Mouse (Mus musculus): ENCODE results near the gene Pitpna. TPM values are rescaled to one million over a fixed set of nuclear protein-coding genes. Genes with fewer than 3 reads are reported as not detected.

The Pitpna gene
- total RNA-seq, 2 experiments from 2014 or later, result 178 to 430 TPM

DNA sequence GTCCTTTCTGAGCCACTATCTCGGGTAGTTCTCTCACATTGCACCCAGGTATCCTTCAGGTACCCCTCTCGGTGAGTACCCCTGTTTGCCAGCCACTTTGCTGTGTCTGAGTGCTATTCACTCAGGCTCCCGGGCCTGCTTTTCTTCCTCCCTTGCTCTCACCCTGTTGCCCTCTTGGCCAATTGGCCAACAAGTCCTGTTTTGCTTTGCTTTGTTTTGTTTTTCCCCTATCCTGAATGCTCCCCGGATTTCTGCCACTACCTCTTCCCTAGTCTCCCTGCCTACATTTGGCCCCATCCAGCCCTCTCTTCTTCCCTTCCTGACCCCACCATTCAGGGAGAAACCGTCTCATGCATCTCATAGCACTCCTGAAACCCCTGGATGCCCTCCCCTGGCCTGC lies 1.9 kb upstream of the Pitpna start:
- ATAC-seq (ENCODE audit: poor library complexity, severe bottlenecking), result no peak

GRCm38 (mm10) chr11:75586963-75587362 lies 934 bp upstream of the Pitpna start:
- ATAC-seq (ENCODE audit: poor library complexity, severe bottlenecking), result no peak

DNA sequence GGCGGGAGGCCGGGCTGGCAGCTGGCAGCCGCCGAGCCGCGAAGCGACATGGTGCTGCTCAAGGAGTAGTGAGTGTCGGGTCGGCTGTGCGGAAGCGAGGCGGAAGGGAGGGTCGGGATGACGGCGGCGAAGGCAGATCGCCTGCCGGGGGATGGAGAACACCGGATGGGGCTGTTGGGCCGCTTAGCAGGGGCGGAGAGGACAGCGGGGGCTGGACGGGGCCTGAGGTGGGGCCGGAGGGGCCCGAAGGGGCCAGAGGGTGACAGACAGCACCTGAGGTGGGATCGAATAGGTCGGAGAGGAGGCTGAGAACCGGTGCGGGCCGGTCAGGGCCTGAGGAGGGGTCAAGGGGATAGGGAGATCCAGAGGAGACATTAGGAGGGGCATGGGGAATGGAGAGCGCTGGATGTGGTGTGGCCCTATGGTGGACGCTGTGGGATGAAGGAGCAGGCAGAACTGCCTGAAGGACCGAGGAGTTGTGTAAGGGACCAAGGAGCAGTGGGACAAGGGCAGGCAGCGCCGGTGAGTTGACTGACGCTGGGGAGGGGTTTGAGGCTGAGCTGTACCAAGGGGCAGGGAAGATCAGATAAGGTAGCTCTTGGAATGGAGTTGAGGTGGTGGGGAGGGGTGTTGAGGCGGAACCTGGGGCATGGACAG lies 516 bp downstream of the Pitpna start:
- ATAC-seq (ENCODE audit: poor library complexity, severe bottlenecking), result peak; percentile 55

GRCm38 (mm10) chr11:75592612-75593011 lies 4.7 kb downstream of the Pitpna start:
- peak; percentile 47 for ATAC-seq (ENCODE audit: poor library complexity, severe bottlenecking)

- ATAC-seq (ENCODE audit: poor library complexity, severe bottlenecking), result peak; percentile 83
These were observed 6.5 kb downstream of the Pitpna start for GRCm38 (mm10) chr11:75594431-75594830.

- no peak for ATAC-seq (ENCODE audit: poor library complexity, severe bottlenecking)
These were observed 7.5 kb downstream of the Pitpna start for GRCm38 (mm10) chr11:75595404-75595803.

DNA sequence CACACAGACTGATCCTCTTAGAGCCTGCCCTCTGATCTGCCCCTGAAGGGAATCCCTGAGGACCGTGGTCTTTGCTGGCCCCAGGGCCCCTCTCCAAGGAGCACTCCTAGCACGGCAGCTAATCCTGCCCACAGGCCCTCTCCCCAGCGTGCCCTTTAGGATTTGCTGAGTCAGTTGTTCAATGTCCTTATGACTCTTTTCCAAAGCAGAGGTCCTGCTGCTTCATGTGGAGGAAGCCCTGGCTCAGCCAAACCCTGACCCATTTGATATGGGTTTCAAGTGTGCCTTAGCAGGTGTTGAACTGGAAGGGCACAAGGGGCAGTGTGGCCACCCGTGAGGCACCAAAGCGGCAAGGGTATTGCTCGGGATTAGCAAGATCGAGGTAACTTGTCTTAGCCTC lies 7.9 kb downstream of the Pitpna start:
- ATAC-seq (ENCODE audit: poor library complexity, severe bottlenecking), result no peak

DNA sequence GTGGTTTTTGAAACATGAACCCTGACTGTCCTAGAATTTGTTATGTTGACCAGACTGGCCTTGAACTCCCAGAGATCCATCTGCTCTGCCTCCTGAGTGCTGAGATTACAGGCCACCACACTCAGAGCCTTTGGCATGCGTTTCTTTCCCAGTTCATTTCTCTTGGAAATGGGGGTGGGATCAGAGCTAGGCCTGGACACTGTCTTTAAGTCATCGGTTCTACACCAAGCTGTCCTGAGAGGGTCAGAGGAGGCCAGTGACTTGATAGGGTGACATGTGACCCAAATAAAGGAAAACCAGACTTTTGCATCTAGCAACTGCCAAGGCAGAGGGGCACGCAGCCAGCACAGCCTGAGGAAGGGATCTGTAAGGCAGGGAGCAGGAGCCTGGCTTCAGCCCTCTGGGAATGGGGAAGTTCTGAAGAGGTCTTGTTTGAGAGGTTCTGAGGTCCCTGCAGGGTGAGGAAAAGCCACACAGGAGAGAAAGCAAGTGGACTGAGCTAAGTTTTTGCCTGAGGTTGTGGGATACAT lies 8.9 kb downstream of the Pitpna start:
- ATAC-seq (ENCODE audit: poor library complexity, severe bottlenecking), result no peak

- ATAC-seq (ENCODE audit: poor library complexity, severe bottlenecking), result no peak
These were observed 10.1 kb downstream of the Pitpna start for GRCm38 (mm10) chr11:75598004-75598403.

DNA sequence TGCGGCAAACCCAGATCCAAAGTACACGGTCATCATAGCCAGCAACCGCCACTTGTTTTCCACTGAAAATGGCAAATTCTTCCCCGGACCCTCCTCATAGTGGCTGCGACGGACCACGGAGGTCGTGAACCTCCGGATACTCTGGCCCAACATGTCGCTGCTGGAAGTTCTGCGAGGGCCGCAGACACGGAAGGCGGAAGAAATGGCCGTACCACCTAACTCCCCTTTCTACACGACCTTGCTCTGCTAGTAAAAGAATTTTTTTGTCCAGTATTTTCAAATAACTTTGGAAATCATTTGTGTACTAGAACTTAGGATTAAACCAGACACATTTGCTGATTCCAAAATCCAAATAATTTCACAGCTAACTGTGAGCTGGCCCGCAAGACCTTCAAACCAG lies 11.9 kb downstream of the Pitpna start:
- peak; percentile 97 for ATAC-seq (ENCODE audit: poor library complexity, severe bottlenecking)

DNA sequence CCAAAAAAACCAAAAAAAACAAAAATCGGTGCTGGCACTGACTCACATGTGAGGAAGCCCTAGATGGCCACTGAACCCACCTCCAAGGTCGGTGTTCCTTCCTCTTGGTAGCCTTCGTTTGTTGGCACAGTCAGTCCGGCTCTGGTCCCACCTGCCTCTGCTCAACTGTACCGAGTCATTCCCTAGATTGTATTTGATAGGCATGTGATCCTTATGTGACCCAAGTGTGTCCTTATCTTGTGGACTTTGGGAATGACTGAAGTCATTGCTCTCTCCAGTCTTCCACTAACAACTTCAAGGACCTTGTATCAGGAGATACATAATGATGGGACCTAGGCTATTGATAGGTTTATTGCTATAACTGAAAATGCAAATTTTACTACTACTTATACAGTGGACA lies 16.9 kb downstream of the Pitpna start:
- no peak for ATAC-seq (ENCODE audit: poor library complexity, severe bottlenecking)

GRCm38 (mm10) chr11:75605318-75605717 lies 17.4 kb downstream of the Pitpna start:
- no peak for ATAC-seq (ENCODE audit: poor library complexity, severe bottlenecking)

DNA sequence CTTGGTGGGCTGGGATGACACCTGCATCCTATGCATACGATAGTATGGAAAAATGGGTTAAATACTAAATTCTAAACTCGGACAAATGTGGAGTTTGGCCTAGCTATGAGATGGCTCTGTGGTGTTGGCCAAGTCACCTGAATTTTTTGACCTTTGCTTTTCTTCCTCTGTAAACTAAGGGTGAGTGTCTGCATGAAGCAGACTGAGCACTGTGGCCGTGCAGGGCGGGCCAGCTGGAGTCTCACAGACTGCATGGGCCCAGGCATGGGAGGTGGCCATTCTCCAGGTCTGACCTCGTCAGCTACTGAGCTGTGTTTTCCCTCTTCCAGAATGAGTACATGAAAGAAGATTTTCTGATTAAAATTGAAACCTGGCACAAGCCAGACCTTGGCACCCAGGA lies 20.9 kb downstream of the Pitpna start:
- no peak for ATAC-seq (ENCODE audit: poor library complexity, severe bottlenecking)

DNA sequence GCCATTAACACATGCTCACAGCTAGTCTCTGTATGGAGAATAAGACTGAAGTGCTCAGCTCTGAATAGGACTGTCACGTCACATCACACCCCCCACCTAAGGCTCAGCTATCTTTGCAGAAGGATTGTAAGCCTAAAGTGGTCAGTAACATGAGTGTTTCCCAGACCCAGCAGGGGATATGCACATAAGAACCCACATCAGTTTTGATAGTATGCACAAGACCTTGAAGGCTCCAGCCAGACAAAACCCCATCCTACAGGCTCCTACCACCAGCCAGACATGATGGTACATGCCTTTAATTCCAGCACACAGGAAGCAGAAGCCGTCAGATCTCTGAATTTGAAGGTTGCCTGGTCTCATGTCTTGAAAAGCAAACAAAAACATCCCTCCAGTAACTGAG lies 22.1 kb downstream of the Pitpna start:
- ATAC-seq (ENCODE audit: poor library complexity, severe bottlenecking), result no peak

- ATAC-seq (ENCODE audit: poor library complexity, severe bottlenecking), result no peak
These were observed 26.9 kb downstream of the Pitpna start for GRCm38 (mm10) chr11:75614769-75615168.

DNA sequence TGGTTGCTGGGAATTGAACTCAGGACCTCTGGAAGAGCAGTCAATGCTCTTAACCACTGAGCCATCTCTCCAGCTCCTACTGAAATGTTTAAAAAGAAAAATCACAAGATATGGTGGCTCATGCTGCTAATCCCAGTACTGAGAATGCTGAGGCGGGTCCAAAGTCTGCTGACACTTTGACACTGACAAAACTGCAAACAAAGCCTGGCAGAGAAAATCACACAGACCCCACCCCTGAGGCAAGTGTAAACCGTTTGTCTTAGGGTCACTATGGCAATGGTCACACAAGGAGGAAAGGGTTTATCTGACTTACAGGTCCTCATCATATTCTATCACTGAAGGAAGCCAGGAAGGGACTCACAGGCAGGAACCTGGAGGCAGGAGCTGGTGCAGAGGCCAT lies 27.7 kb downstream of the Pitpna start:
- ATAC-seq (ENCODE audit: poor library complexity, severe bottlenecking), result no peak

DNA sequence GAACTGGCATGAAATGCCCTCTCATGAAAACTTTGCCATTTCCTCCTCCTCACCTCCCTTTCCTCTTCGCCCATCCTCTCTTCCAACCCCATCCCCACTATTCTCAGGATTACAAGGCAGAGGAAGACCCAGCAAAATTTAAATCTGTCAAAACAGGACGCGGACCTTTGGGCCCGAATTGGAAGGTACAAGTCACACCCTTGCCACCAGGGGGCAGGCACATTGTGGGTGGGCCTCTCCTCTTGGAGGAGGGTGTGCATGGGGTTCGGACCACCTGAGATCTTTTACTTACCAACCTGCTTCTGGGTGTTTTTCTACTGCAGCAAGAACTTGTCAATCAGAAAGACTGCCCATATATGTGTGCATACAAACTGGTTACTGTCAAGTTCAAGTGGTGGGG lies 31.2 kb downstream of the Pitpna start:
- no peak for ATAC-seq (ENCODE audit: poor library complexity, severe bottlenecking)

DNA sequence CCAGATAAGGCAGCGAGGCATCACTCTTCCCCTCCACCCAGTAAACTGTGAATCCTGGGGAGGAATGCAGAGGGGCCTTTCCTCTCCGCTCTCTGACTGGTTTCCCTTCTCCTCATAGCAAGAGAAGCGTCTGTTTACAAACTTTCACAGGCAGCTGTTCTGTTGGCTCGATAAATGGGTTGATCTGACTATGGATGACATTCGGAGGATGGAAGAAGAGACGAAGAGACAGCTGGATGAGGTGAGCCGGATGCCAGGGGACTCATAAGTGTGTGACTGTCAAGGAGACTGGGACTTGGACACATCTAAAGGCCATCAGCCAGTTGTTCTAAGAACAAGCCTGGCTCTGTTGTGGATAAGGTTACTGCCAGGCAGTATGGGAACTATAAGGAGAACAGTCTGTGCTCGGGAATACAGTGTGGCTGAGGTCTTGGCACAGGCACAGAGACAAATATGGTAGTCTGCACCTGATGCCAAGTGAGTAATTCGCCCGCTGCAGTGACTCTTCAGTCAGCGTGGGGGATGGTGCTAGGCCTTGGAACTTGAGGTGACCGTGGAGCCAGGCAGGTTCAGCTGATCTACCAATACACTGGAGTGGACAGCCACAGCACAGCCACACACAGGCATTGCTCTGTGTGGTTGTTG lies 32.4 kb downstream of the Pitpna start:
- ATAC-seq (ENCODE audit: poor library complexity, severe bottlenecking), result no peak

DNA sequence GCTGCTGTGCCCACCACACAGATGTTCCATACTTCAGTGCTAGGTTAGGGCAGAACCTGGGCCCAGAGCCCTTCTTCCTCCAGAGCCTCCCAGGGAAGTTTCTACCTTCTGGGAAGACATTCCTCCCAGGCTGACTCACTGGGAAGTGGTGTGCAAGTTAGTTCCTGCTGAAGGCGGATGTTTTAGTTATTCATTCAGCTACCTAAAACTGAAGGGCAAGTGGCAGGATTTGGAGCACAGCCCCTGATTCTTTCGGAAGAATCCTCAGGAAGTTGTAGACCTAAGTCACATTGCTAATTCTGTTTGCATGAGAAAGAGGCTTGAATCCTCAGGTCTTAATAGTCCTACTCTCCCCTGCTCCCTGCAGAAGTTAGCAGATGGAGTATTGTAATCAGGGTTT lies 33.5 kb downstream of the Pitpna start:
- ATAC-seq (ENCODE audit: poor library complexity, severe bottlenecking), result no peak

DNA sequence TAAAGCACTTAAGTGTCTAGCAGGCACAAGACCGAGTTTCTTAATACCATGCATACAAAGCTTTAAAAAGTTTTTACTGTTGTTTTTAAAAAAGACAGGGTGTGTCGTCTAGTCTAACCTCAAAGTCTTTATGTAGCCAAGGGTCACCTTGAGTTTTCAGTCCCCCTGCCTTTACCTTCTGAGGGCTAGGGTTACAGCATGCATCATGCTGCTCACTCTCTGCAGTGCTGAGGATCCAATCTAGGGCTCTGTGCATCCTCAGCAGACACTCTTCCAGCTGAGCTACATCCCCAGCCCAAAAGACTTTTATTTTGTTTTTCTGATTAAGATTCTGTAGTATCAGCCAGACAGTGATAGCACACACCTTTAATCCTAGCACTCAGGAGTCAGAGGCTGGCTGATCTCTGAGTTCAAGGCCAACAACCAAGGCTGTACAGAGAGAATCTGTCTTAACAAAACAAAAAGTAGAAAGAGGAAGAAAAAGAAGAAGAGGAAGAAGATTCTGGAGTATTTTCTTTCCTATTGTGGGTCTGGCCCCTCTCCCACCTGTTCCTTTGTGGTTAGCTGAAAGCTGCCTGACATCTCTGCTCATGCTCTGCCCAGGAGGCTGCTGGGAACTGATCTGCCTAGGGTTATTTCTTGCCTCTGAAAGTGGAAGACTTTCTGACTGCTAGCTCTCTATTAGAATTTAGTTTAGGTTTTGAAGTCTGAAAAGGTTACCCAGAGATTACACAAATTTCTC lies 34.9 kb downstream of the Pitpna start:
- peak; percentile 49 for ATAC-seq (ENCODE audit: poor library complexity, severe bottlenecking)

- no peak for ATAC-seq (ENCODE audit: poor library complexity, severe bottlenecking)
These were observed 36.2 kb downstream of the Pitpna start for GRCm38 (mm10) chr11:75624102-75624554.

DNA sequence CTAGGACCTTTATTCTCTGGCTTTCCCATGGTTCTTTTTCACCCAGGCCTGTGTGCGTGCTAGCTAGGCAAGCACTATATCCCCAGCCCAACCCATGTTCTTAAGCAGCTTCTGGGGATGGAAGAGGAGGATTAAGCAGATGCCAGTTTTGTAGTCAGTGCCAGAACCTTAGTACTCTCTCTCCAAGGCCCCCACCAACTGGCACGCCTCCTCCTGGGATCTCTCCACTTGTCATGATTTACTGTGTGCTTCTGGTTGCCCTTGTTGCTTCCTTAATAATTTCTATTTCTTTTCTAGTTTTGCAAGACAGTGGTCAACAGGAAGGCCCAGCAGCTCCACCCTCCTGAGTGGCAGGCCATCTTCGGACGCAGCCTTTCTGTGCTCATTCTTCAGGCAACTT lies 37.9 kb downstream of the Pitpna start:
- ATAC-seq (ENCODE audit: poor library complexity, severe bottlenecking), result no peak
